Mouse (Mus musculus): Measurements from ENCODE around the gene Klk7. TPM values are rescaled to one million over a fixed set of nuclear protein-coding genes. Genes with fewer than 3 reads are reported as not detected.

Gene Klk7
- 1.2 TPM for total RNA-seq (2023)

DNA sequence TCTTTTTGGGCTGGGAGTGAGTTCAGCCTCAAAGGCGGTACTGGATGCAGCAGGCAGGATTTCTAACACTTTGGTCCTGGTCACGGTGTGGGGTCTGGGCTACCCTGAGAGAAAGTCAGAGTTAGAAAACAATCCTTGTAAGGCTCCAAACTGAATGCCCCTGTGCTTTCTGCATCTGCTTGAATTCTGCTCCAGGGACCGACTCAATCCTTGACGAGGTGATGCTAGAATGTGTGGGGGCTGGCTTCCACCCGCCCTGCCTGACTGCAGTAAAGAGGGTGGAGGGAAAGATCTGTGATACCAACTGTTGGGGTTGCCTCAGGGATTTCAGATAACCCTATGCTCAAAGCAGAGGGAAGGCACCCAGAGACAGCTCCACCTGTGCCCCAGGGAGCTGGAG lies at the start of gene Klk7:
TSS of gene Klk7 (plus strand) at position 301 of the 400 bp plus-strand sequence.

DNA sequence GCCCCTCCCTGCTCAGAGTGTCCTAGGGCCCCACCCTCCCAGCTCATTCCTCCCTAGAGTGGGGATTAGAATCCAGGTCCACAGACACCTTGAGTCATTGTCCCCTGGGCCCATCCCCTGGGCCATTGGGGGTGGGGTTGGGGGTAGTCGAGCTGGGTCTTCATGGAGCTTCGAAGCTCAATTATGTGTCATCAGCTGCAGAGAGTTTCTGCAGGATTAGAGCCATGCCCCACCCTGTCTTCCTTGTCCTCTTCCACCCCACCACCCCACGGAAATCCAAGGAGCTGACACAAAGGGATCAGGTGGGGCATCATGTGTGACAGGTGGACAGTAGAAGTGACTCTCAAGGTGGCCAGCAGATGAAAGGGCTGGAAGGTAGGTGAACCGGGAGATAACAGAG lies 42.5 kb upstream of the Klk7 start, which contains the start of gene Klk12:
TSS of gene Klk12 (plus strand) at position 301 of the 400 bp plus-strand sequence.

DNA sequence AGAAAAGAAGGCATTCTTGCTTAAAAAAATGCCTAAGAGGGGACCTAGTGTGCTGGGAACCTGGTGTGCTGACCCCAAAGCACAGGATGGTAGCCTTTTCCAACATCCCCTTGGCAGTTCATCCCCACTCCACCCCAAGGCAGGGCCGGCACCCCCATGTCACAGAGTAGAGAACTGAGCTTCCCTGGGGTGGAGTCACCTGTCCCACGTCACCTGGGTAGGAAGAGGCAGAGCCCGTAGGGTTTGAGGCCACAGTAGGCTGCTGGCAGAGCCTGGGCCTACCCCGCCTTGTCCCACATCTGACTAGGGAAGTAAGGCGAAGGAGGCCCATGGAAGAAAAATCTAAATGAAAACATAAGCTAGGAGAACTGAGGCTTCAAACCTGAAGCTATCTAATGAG lies 36.7 kb upstream of the Klk7 start, which contains the start of gene Klk11:
TSS of gene Klk11 (plus strand) at position 241 of the 400 bp plus-strand sequence.

DNA sequence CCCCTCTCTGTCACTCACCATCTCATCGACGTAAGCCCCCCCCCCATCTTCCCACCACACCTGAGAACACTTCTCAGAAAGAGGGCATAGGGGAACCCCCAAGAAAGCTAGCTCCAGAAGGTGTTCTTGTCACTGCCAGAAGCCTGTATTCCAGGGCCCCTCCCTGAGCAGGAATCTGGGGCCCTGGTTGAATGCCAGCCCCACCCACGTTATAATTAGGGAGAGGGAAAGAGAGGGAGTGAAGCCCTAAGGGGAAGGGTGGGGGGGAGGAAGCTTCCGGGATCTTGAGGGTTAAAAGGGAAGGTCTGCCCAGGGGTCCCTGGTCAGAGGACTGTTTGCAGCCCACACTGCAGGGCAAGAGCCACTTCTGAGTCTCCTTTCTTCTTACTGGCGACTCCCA lies 30.3 kb upstream of the Klk7 start, which contains the start of gene Klk10:
TSS of gene Klk10 (plus strand) at position 290 of the 400 bp plus-strand sequence.

DNA sequence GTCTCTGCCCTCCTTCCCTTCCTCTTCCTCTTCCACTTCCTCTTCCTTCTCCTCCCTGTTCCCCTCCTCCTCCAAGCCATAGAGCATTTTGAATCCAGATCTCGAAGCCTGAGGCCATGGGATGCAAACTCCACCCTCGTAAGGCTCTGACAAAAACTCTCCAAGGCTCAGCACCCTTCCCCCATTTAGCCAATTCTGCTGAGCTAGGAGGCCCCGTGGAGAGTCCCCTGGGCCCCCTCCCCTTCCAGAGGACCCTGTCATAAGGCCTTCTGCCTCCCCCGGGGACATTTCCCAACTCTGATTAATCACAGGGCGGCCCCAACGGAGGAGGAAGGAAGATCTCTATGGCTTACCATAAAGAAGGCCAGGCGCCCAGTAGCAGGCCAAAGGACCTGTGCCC lies 19.5 kb upstream of the Klk7 start, which contains the start of gene Klk9:
TSS of gene Klk9 (plus strand) at position 301 of the 400 bp plus-strand sequence.

DNA sequence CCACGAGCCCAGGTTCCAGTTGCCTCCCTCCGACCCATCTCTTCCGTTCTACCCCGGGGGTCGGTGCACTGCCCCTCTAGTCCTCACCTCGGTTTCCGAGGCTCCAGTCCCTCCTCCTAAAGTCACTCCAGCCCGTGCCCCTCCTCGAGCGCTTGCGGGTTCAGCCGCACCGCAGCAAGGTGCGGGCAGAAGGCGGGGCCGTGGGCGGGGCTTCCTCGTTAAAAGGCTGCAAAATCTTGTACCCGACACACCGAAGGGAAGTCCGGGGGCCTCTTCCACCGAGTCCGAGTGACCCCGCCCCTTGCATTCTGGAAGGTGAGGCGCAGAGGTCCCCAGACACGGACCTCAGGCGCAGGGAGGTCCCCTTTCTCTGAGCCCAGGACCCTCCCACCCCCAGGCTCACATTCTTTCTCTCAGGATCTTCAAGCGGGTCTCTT lies 13.7 kb upstream of the Klk7 start, which contains the start of gene Klk8:
TSS of gene Klk8 (plus strand) at position 245 of the 437 bp plus-strand sequence.

DNA sequence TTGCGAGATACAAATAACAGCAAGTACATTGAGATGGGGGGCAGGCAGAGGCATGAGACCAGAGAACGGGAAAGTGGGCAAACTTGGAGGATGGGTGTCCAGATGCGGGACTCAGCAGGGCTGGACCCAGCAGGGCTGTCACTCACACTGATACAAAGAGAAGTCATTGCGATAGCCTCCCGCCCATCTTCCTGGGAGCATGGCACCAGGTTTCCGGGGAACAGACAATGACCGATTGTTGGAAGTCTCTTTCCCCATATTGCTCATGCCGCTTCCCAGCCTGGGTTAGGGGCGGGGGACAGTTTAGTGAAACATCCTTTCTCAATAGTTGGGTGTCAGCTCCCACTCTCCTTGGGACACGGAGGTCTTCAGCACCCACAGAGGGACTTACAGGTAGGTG lies 13.1 kb downstream of the Klk7 start, which contains the start of gene Klk6:
TSS of gene Klk6 (plus strand) at position 301 of the 400 bp plus-strand sequence.

DNA sequence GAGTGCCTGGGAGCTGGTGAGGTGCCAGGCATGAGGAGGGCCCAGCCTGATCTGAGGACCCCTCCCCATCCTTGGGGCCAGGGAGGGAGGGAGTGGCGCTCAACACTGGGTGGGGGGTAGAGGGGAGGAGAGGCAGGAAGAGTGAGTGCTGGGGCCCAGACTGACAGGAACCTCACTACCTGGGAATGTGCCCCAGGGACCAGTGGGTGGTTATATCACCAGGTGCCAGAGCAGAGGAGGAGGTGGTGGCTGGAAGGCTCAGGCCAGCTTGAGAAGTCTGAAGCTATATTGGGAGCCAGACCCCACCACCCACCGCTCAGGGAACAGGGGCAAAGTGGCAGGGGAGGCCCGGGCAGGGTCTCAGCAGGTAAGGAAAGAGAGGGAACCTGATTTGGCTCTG lies 30.6 kb downstream of the Klk7 start, which contains the start of gene Klk5:
TSS of gene Klk5 (plus strand) at position 271 of the 400 bp plus-strand sequence.

Other genes starting within 250 kb of the Klk7 start
- 9.1 TPM for gene Zfp658, start 249.0 kb upstream of the Klk7 start, total RNA-seq (2023)
- gene Zfp719, start 231.7 kb upstream of the Klk7 start, total RNA-seq (2023): 19.5 TPM
- not detected for gene Zfp819, start 204.1 kb upstream of the Klk7 start, total RNA-seq (2023)
- gene Ceacam18, start 176.6 kb upstream of the Klk7 start, total RNA-seq (2023): not detected
- 1.5 TPM for gene Siglece, start 151.1 kb upstream of the Klk7 start, total RNA-seq (2023)
- gene Ctu1, start 139.3 kb upstream of the Klk7 start, total RNA-seq (2023): 8.5 TPM
- not detected for gene Klk14, start 120.9 kb upstream of the Klk7 start, total RNA-seq (2023)
- not detected for gene Klk13, start 98.7 kb upstream of the Klk7 start, total RNA-seq (2023)
- not detected for gene Klk12, start 42.4 kb upstream of the Klk7 start, total RNA-seq (2023)
- gene Klk11, start 36.7 kb upstream of the Klk7 start, total RNA-seq (2023): not detected
- not detected for gene Klk10, start 30.3 kb upstream of the Klk7 start, total RNA-seq (2023)
- not detected for gene Klk9, start 19.4 kb upstream of the Klk7 start, total RNA-seq (2023)
- 230 TPM for gene Klk8, start 13.7 kb upstream of the Klk7 start, total RNA-seq (2023)
- gene Klk6, start 13.2 kb downstream of the Klk7 start, total RNA-seq (2023): not detected
- not detected for gene Klk5, start 30.7 kb downstream of the Klk7 start, total RNA-seq (2023)
- not detected for gene Klk4, start 69.9 kb downstream of the Klk7 start, total RNA-seq (2023)
- gene Klk15, start 122.4 kb downstream of the Klk7 start, total RNA-seq (2023): not detected
- gene Klk1b8, start 139.4 kb downstream of the Klk7 start, total RNA-seq (2023): not detected
- gene Klk1b1, start 155.5 kb downstream of the Klk7 start, total RNA-seq (2023): not detected
- not detected for gene Klk1b9, start 164.8 kb downstream of the Klk7 start, total RNA-seq (2023)
- gene Klk1b11, start 184.6 kb downstream of the Klk7 start, total RNA-seq (2023): not detected
- not detected for gene Klk1b26, start 200.9 kb downstream of the Klk7 start, total RNA-seq (2023)
- not detected for gene Klk1b27, start 241.0 kb downstream of the Klk7 start, total RNA-seq (2023)

All from CD8-positive naive resting alpha-beta T cell, adult 57 days (primary cell).